Mouse (Mus musculus) CH12.LX (cell line): ENCODE results near the gene Slbp. TPM values are rescaled to one million over a fixed set of nuclear protein-coding genes. Genes with fewer than 3 reads are reported as not detected.

Source experiments
- DNase-seq: peaks from one replicate; pipeline ENCODE4 v3.0.0-alpha.2; 2013; ENCODE audit errors: extremely low read depth
- H3K27ac ChIP-seq: 2 replicates; pipeline ENCODE4 v1.5.1; 2012; ENCODE audit warnings: low read depth, mild to moderate bottlenecking, control low read depth, moderate library complexity; ENCODE audit not compliant: insufficient read depth
- H3K27me3 ChIP-seq: replicated peaks from 2 replicates; pipeline ENCODE3; 2012; ENCODE audit warnings: inconsistent platforms
- H3K36me3 ChIP-seq, 2 experiments: replicated peaks in 1 of 2; 2 replicates each; pipeline versions ENCODE3 to v1.6.1; 2012; ENCODE audit warnings: inconsistent platforms in 1 of 2, low read length in 1 of 2, mild to moderate bottlenecking in 1 of 2, mixed read lengths in 1 of 2, moderate library complexity in 1 of 2; ENCODE audit not compliant: control insufficient read depth in 1 of 2, insufficient read depth in 1 of 2
- H3K4me1 ChIP-seq, 2 experiments: 2 replicates each; pipeline ENCODE4 v1.6.1; 2012; ENCODE audit warnings: inconsistent platforms in 1 of 2, moderate library complexity in 1 of 2; ENCODE audit not compliant: insufficient read depth in 2 of 2, control insufficient read depth in 1 of 2
- H3K4me2 ChIP-seq: 2 replicates; pipeline ENCODE4 v1.6.1; 2012; ENCODE audit warnings: low read depth, mild to moderate bottlenecking, control low read depth; ENCODE audit not compliant: poor library complexity, insufficient read depth, severe bottlenecking
- H3K4me3 ChIP-seq, 3 experiments: fragments of 150-350 bp in 1 of 3; sonication (generic) in 1 of 3; replicated peaks in 1 of 3; 2 replicates each; pipeline versions ENCODE3 to v1.5.1; 2011 to 2012; ENCODE audit warnings: low read depth in 2 of 3, low read length in 2 of 3, mild to moderate bottlenecking in 2 of 3, moderate library complexity in 2 of 3, control low read depth in 1 of 3, improper control_type of control experiment in 1 of 3, inconsistent platforms in 1 of 3, mixed read lengths in 1 of 3; ENCODE audit not compliant: poor library complexity in 1 of 3
- H3K79me2 ChIP-seq: replicated peaks from 2 replicates; pipeline ENCODE4 v1.6.1; 2012; ENCODE audit warnings: mild to moderate bottlenecking, moderate library complexity; ENCODE audit not compliant: control insufficient read depth, poor library complexity, insufficient read depth, severe bottlenecking; ENCODE audit errors: extremely low read depth
- H3K9ac ChIP-seq: 2 replicates; pipeline ENCODE4 v1.6.1; 2012; ENCODE audit warnings: low read depth, mild to moderate bottlenecking, control low read depth, moderate library complexity; ENCODE audit not compliant: insufficient read depth
- H3K9me3 ChIP-seq: replicated peaks from 2 replicates; pipeline ENCODE3; 2012; ENCODE audit warnings: low read length, inconsistent platforms, mixed read lengths
- CHD1 ChIP-seq: IDR thresholded peaks from 2 replicates; pipeline ENCODE4 v1.6.1; 2012; ENCODE audit warnings: low read depth, low read length, improper control_type of control experiment, inconsistent platforms
- CHD2 ChIP-seq: IDR thresholded peaks from 2 replicates; pipeline ENCODE4 v1.6.1; 2011; ENCODE audit warnings: low read length, improper control_type of control experiment
- CTCF ChIP-seq, 2 experiments: IDR thresholded peaks in 1 of 2; conservative IDR thresholded peaks in 1 of 2; 2 replicates each; pipeline ENCODE4 v1.5.1; 2011 to 2012; ENCODE audit warnings: low read depth in 2 of 2, low read length in 2 of 2, improper control_type of control experiment in 1 of 2, inconsistent platforms in 1 of 2, mild to moderate bottlenecking in 1 of 2, moderate library complexity in 1 of 2
- E2F4 ChIP-seq: IDR thresholded peaks from 2 replicates; pipeline ENCODE4 v1.6.1; 2011; ENCODE audit warnings: low read depth, low read length, improper control_type of control experiment; ENCODE audit not compliant: insufficient replicate concordance
- EP300 ChIP-seq: IDR thresholded peaks from 2 replicates; pipeline ENCODE4 v1.6.1; 2011; ENCODE audit warnings: low read length, improper control_type of control experiment
- GABPA ChIP-seq: IDR thresholded peaks from 2 replicates; pipeline ENCODE4 v1.6.1; 2012; ENCODE audit warnings: low read depth, low read length, improper control_type of control experiment, inconsistent platforms; ENCODE audit not compliant: insufficient replicate concordance
- IRF4 ChIP-seq: IDR thresholded peaks from 2 replicates; pipeline ENCODE4 v1.6.1; 2014; ENCODE audit warnings: low read depth, mild to moderate bottlenecking, inconsistent platforms, low read length, improper control_type of control experiment
- MAFK ChIP-seq: IDR thresholded peaks from 2 replicates; pipeline ENCODE4 v1.6.1; 2011; ENCODE audit warnings: low read length, improper control_type of control experiment; ENCODE audit not compliant: insufficient replicate concordance
- MEF2A ChIP-seq: IDR thresholded peaks from 2 replicates; pipeline ENCODE4 v1.6.1; 2014; ENCODE audit warnings: low read depth, mild to moderate bottlenecking, inconsistent platforms, low read length, improper control_type of control experiment, borderline replicate concordance
- MXI1 ChIP-seq: IDR thresholded peaks from 2 replicates; pipeline ENCODE4 v1.6.1; 2011; ENCODE audit warnings: mild to moderate bottlenecking, low read depth, low read length, improper control_type of control experiment
- MYC ChIP-seq: IDR thresholded peaks from 2 replicates; pipeline ENCODE4 v1.6.1; 2011; ENCODE audit warnings: low read depth, mild to moderate bottlenecking, improper control_type of control experiment, low read length
- NRF1 ChIP-seq: IDR thresholded peaks from 2 replicates; pipeline ENCODE4 v1.6.1; 2014; ENCODE audit warnings: low read depth, mild to moderate bottlenecking, inconsistent platforms, low read length, improper control_type of control experiment, moderate library complexity
- PAX5 ChIP-seq: IDR thresholded peaks from 2 replicates; pipeline ENCODE4 v1.6.1; 2012; ENCODE audit warnings: low read length, inconsistent platforms, mixed read lengths
- POLR2AphosphoS2 ChIP-seq: IDR thresholded peaks from 2 replicates; pipeline ENCODE4 v1.6.1; 2011; ENCODE audit warnings: low read depth, low read length, improper control_type of control experiment
- RAD21 ChIP-seq: IDR thresholded peaks from 2 replicates; pipeline ENCODE4 v1.6.1; 2011; ENCODE audit warnings: low read depth, mild to moderate bottlenecking, low read length, improper control_type of control experiment, moderate library complexity
- RCOR1 ChIP-seq: conservative IDR thresholded peaks from 2 replicates; pipeline ENCODE4 v1.6.1; 2012; ENCODE audit warnings: low read depth, mild to moderate bottlenecking, inconsistent platforms, low read length, improper control_type of control experiment
- SIN3A ChIP-seq: IDR thresholded peaks from 2 replicates; pipeline ENCODE4 v1.6.1; 2012; ENCODE audit warnings: low read length, improper control_type of control experiment, inconsistent platforms
- SMC3 ChIP-seq: IDR thresholded peaks from 2 replicates; pipeline ENCODE4 v1.6.1; 2011; ENCODE audit warnings: low read depth, low read length, improper control_type of control experiment
- UBTF ChIP-seq: IDR thresholded peaks from 2 replicates; pipeline ENCODE4 v1.6.1; 2012; ENCODE audit warnings: low read depth, mild to moderate bottlenecking, inconsistent platforms, low read length, improper control_type of control experiment, moderate library complexity
- USF1 ChIP-seq: IDR thresholded peaks from 2 replicates; pipeline ENCODE4 v1.6.1; 2014; ENCODE audit warnings: low read depth, mild to moderate bottlenecking, inconsistent platforms, low read length, improper control_type of control experiment
- USF2 ChIP-seq: conservative IDR thresholded peaks from 2 replicates; pipeline ENCODE4 v1.6.1; 2011; ENCODE audit warnings: low read depth, low read length, improper control_type of control experiment
- ZC3H11A ChIP-seq: IDR thresholded peaks from 2 replicates; pipeline ENCODE4 v1.6.1; 2012; ENCODE audit warnings: low read depth, mild to moderate bottlenecking, inconsistent platforms, low read length, improper control_type of control experiment
- ZKSCAN1 ChIP-seq: IDR thresholded peaks from 2 replicates; pipeline ENCODE4 v1.6.1; 2012; ENCODE audit warnings: low read depth, inconsistent platforms, low read length, improper control_type of control experiment, borderline replicate concordance
- ZMIZ1 ChIP-seq: IDR thresholded peaks from 2 replicates; pipeline ENCODE4 v1.6.1; 2012; ENCODE audit warnings: low read depth, mild to moderate bottlenecking, inconsistent platforms, low read length, improper control_type of control experiment
- dilution Hi-C: fragments of 300-500 bp; cut with MboI; formaldehyde crosslinking; loops from 2 replicates; pipeline ENCODE4 v1.14.3; 2020; ENCODE audit warnings: low sequenced_read_pairs; ENCODE audit not compliant: extremely low pct_unique_long_range_greater_than_20kb, extremely low pct_ligation_motif_present
- in situ Hi-C: fragments of 300-500 bp; cut with MboI; formaldehyde crosslinking; loops from 3 replicates; pipeline ENCODE4 v1.14.3; 2019; ENCODE audit warnings: low sequenced_read_pairs, low pct_ligation_motif_present, low pct_unique_long_range_greater_than_20kb, mixed read lengths
- polyA plus RNA-seq: library from polyadenylated mRNA; unstranded; fragments of >175 nt; gene quantifications from 2 replicates; pipeline ENCODE4 v1.2.1, GENCODE M21; 2012; ENCODE audit warnings: low read depth; ENCODE audit not compliant: insufficient read length
- total RNA-seq, 2 experiments: library from RNA; depleted of rRNA; stranded (reverse); fragments of 300-350 nt in 1 of 2; fragments of >200 nt in 1 of 2; gene quantifications; 2 replicates each; pipeline ENCODE4 v1.2.3; 2012 to 2014

Gene Slbp
- total and polyA plus RNA-seq, 3 experiments = 85.4 to 263 (median 117) TPM

DNA sequence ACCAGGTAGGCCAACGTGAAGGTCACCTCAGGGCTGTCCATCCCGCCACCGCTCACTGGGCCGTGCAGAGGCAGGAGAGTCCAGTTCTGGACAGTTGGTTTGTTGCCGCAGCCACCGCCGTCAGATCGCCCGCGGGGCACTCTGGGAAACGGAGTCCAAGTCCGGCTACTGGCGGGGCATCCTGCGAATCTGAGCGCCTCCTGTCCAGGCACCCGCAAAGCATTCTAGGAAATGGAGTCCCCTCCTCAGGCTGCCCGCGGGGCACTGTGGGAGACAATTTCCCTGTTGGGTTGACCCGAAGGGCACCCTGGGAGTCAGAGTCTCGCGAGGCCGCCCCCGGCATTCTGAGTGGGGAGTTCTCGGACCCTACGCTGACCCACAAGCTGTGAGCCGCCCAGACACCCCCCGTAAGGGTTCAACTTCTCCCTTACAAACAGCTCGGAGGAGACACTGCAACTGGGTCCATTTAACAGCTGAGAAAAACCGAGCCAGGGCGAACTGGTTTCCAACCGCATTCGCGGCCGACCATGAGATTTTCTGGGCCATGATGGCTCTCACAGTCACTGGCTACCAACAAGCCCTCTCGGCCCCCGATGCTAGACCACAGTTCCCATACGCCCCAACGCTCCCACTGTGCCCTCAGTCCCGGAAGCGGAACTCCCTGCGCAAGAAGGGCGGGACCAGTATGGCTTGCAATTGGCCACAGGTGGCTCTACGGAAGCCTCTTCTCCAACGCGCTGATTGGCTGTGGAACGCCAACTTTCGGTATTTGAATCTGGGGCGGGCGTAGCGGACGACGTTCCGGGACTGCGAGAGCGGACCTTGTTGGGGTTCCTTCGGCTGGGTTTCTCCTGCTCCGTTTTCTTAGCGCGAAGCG is 5.7 kb upstream of the Slbp start, which contains the start of the genes Tacc3 and Tmem129 (continued):
- TF ChIP-seq MXI1 (peak; percentile 82; the same call in 1 of the 2 replicates), SIN3A (peak; percentile 97), EP300 (no peak), ZC3H11A (no peak), NRF1 (peak; percentile 62), MAFK (no peak), POLR2AphosphoS2 (peak; percentile 79; the same call in 1 of the 2 replicates), CHD1 (no peak), CHD2 (peak; percentile 98), USF1 (no peak), IRF4 (0 out of 2 replicates have a peak, but pooled peaks have one; percentile 34), GABPA (peak; percentile 39; the same call in 1 of the 2 replicates), CTCF (conservative IDR thresholded peaks at IDR 0.05 in 1 of 2, IDR thresholded peaks at IDR 0.05 in 1 of 2; ENCODE audit: low read depth in 2 of 2, low read length in 2 of 2) (no peak), SMC3 (no peak), MYC (no peak; the same call in 1 of the 2 replicates), E2F4 (peak; percentile 91; the same call in 1 of the 2 replicates), MEF2A (peak; percentile 77), ZKSCAN1 (no peak), RCOR1 (no peak; the same call in 1 of the 2 replicates), PAX5 (no peak)

DNA sequence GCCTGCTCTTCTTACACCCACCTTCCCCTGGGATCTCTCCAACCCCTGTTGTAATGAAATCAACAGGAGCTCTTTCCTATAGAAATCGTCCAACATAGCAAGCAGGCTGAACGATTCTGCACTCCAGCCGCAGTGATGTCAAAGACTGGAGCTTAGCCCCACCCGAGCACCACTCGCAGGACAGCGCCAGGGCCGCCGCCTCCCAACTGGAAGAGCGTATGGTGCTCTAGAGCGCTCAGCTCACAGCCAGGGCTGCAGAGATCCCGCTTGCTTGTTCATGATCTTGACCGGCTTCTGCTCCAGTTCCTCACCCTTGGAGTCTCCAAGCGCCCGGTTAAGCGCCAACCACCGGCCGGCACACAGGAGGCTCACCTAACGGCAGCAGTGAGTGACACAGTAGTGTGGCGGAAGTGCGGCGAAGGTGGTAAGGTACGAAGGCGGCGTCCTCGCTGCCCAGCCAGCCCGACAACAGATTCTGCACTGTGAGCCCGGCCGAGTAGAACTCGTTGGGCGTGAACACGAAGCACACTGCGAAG is 4.9 kb upstream of the Slbp start:
- DNase-seq = peak; percentile 51
- H3K27ac ChIP-seq = peak overlapping the region; percentile 69
- peaks cover 34 to 51% of the 10 kb centered on the region in 2 experiments for H3K36me3 ChIP-seq
- dilution Hi-C loops = no loop called here
- peaks cover 19 to 64% of the 10 kb centered on the region in 2 experiments for H3K4me1 ChIP-seq
- no peak for TF ChIP-seq RAD21
- no peak for TF ChIP-seq ZMIZ1
- TF ChIP-seq PAX5 = no peak
- no peak for TF ChIP-seq IRF4
- TF ChIP-seq USF2 = no peak
- no peak for TF ChIP-seq EP300
- no peak for TF ChIP-seq SMC3
- TF ChIP-seq CHD1 = no peak
- no peak for TF ChIP-seq UBTF
- no peak; the same call in 1 of the 2 replicates for TF ChIP-seq MXI1
- H3K4me2 ChIP-seq = peak overlapping the region; percentile 84
- H3K4me3 ChIP-seq = peak overlapping the region; percentile 65 to 95 (median 92)
- no peaks in the 10 kb centered on the region for H3K27me3 ChIP-seq
- H3K9me3 ChIP-seq = no peaks in the 10 kb centered on the region
- H3K79me2 ChIP-seq = peaks cover 45% of the 10 kb centered on the region
- peak overlapping the region; percentile 73 for H3K9ac ChIP-seq
- in situ Hi-C loops = no loop called here
